Mouse (Mus musculus) limb, embryonic 11.5 days (tissue): Measurements from ENCODE around the gene Macrod1. TPM values are rescaled to one million over a fixed set of nuclear protein-coding genes. Genes with fewer than 3 reads are reported as not detected.

Source experiments
- ATAC-seq: fragments of 200-750 bp; cut with Nextera tagmentation; 2 replicates; pipeline ENCODE4 v1.8.0; 2017; ENCODE audit warnings: low read depth; ENCODE audit not compliant: insufficient number of reproducible peaks, low FRiP score, low TSS enrichment
- DNase-seq: peaks from one replicate; pipeline ENCODE4 v3.0.0-alpha.2; 2015; ENCODE audit warnings: low spot score
- H3K27ac ChIP-seq: fragments of 300-500 bp; sonication (generic); replicated peaks from 2 replicates; pipeline ENCODE4 v1.5.1; 2014; ENCODE audit warnings: low read depth, mild to moderate bottlenecking, low read length
- H3K27me3 ChIP-seq: fragments of 300-500 bp; sonication (generic); 2 replicates; pipeline ENCODE4 v1.6.1; 2014; ENCODE audit warnings: mild to moderate bottlenecking, low read length, mixed read lengths; ENCODE audit not compliant: control insufficient read depth, insufficient read depth
- H3K36me3 ChIP-seq: fragments of 300-500 bp; sonication (generic); 2 replicates; pipeline ENCODE4 v1.6.1; 2014; ENCODE audit warnings: mild to moderate bottlenecking, low read length, moderate library complexity, mixed read lengths; ENCODE audit not compliant: control insufficient read depth, insufficient read depth
- H3K4me1 ChIP-seq: fragments of 300-500 bp; sonication (generic); 2 replicates; pipeline ENCODE4 v1.6.1; 2014; ENCODE audit warnings: low read length, mixed read lengths; ENCODE audit not compliant: control insufficient read depth, insufficient read depth
- H3K4me2 ChIP-seq: fragments of 300-500 bp; sonication (generic); 2 replicates; pipeline ENCODE4 v1.6.1; 2014; ENCODE audit warnings: low read depth, mild to moderate bottlenecking, moderate library complexity; ENCODE audit not compliant: severe bottlenecking
- H3K4me3 ChIP-seq: fragments of 300-500 bp; sonication (generic); 2 replicates; pipeline ENCODE4 v1.5.1; 2014; ENCODE audit warnings: low read depth, low read length
- H3K9ac ChIP-seq: fragments of 300-500 bp; sonication (generic); 2 replicates; pipeline ENCODE4 v1.6.1; 2014; ENCODE audit warnings: mild to moderate bottlenecking, low read length
- H3K9me3 ChIP-seq: fragments of 300-500 bp; sonication (generic); 2 replicates; pipeline ENCODE4 v1.6.1; 2016; ENCODE audit warnings: low read length; ENCODE audit not compliant: control insufficient read depth
- WGBS: fragments of 180-500 bp; shearing (Covaris S2); extraction: QIAGEN DNeasy Blood & Tissue Kit; methylation state at CpG from one replicate; pipeline ENCODE4 v1.1.7; 2014; 5-methylcytosine and 5-hydroxymethylcytosine counted together
- polyA plus RNA-seq: library from polyadenylated mRNA; unstranded; fragments of >200 nt; fragmentation: Nextera tagmentation; extraction: Ambion mirVana; gene quantifications from 2 replicates; pipeline ENCODE4 v1.2.1, GENCODE M21; 2014

Gene Macrod1
- polyA plus RNA-seq, 1 experiment from 2014 or later = 4.1 TPM

GRCm38 (mm10) chr19:7126933-7127332 is 70.3 kb downstream of the Macrod1 start:
- Histone ChIP-seq H3K27me3 (0 out of 2 replicates have a peak, but pooled peaks cover 7% of the 10 kb centered on the region), H3K4me2 (no peak overlapping the region), H3K36me3 (no peaks in the 10 kb centered on the region), H3K9ac (no peak overlapping the region), H3K4me1 (peaks cover 11% of the 10 kb centered on the region), H3K9me3 (no peaks in the 10 kb centered on the region), H3K27ac (no peak overlapping the region), H3K4me3 (no peak overlapping the region)
- ATAC-seq (no peak), DNase-seq (no peak)
- WGBS = 84% methylated on average over 2 of the region's 2 CpGs

- Histone ChIP-seq H3K36me3 (no peaks in the 10 kb centered on the region), H3K4me1 (peaks cover 19% of the 10 kb centered on the region), H3K4me3 (no peak overlapping the region), H3K27ac (no peak overlapping the region), H3K9me3 (no peaks in the 10 kb centered on the region), H3K4me2 (no peak overlapping the region), H3K9ac (no peak overlapping the region), H3K27me3 (0 out of 2 replicates have a peak, but pooled peaks cover 7% of the 10 kb centered on the region)
- DNase-seq (no peak), ATAC-seq (no peak)
- WGBS = 52% methylated on average over 19 of the region's 19 CpGs
Measured at GRCm38 (mm10) chr19:7128551-7129475, 72.2 kb downstream of the Macrod1 start.

GRCm38 (mm10) chr19:7130317-7130716 is 73.7 kb downstream of the Macrod1 start:
- 0 out of 2 replicates have a peak, but pooled peaks cover 4% of the 10 kb centered on the region for H3K27me3 ChIP-seq
- ATAC-seq = no peak
- no peaks in the 10 kb centered on the region for H3K9me3 ChIP-seq
- H3K4me2 ChIP-seq = no peak overlapping the region
- 53% methylated on average over 11 of the region's 11 CpGs for WGBS
- no peak for DNase-seq
- H3K9ac ChIP-seq = no peak overlapping the region
- H3K4me3 ChIP-seq = no peak overlapping the region
- peaks cover 34% of the 10 kb centered on the region for H3K4me1 ChIP-seq
- no peak overlapping the region for H3K27ac ChIP-seq
- no peaks in the 10 kb centered on the region for H3K36me3 ChIP-seq

GRCm38 (mm10) chr19:7133436-7133835 is 76.8 kb downstream of the Macrod1 start:
- no peak overlapping the region for H3K4me2 ChIP-seq
- DNase-seq (no peak), ATAC-seq (no peak)
- H3K4me3 ChIP-seq = no peak overlapping the region
- no peaks in the 10 kb centered on the region for H3K9me3 ChIP-seq
- no peak overlapping the region for H3K9ac ChIP-seq
- no peaks in the 10 kb centered on the region for H3K36me3 ChIP-seq
- WGBS = 75% methylated on average over 9 of the region's 9 CpGs
- H3K27me3 ChIP-seq = peaks cover 15% of the 10 kb centered on the region
- H3K4me1 ChIP-seq = peaks cover 65% of the 10 kb centered on the region
- no peak overlapping the region for H3K27ac ChIP-seq

DNA sequence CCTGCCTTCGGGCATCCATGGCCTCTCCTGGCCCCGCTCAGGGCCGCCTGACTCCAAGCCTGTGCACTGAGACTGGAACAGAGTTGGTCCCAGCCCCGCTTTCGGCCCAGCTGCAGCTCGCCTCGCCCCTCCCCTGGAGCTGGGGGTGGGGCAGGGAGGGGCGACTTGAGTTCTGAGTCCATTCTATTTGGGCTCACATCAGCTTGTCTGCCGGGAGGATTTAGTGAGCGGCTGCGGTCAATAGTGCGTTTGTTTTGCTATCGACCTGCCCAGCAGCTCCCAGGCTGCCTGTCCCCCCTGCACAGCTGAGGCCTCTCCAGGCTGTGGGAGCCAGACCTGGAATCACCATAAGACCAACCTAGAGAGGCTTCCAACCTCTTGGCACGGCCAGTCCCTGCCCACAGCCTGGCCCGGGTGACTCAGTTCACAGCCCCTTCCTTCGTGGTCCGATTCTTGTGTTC is 78.1 kb downstream of the Macrod1 start:
- no peak for ATAC-seq
- Histone ChIP-seq H3K4me1 (peaks cover 71% of the 10 kb centered on the region), H3K9me3 (no peaks in the 10 kb centered on the region), H3K4me3 (no peak overlapping the region), H3K27me3 (peaks cover 12% of the 10 kb centered on the region), H3K4me2 (no peak overlapping the region), H3K9ac (no peak overlapping the region), H3K27ac (peak overlapping the region; percentile 68), H3K36me3 (no peaks in the 10 kb centered on the region)
- DNase-seq = peak; percentile 52
- WGBS = 24% methylated on average over 17 of the region's 17 CpGs

- DNase-seq = peak; percentile 53
- H3K27me3 ChIP-seq = peaks cover 12% of the 10 kb centered on the region
Measured at GRCm38 (mm10) chr19:7135525-7135924, 78.9 kb downstream of the Macrod1 start.

GRCm38 (mm10) chr19:7136016-7136415 is 79.4 kb downstream of the Macrod1 start:
- no peak overlapping the region for H3K4me3 ChIP-seq
- peak overlapping the region; percentile 27; the same call in 1 of the 2 replicates for H3K4me2 ChIP-seq
- H3K4me1 ChIP-seq = peaks cover 76% of the 10 kb centered on the region
- peak overlapping the region; percentile 52; the same call in 1 of the 2 replicates for H3K27ac ChIP-seq
- no peaks in the 10 kb centered on the region for H3K36me3 ChIP-seq
- no peaks in the 10 kb centered on the region for H3K9me3 ChIP-seq
- ATAC-seq = no peak
- H3K9ac ChIP-seq = peak overlapping the region; percentile 30; the same call in 1 of the 2 replicates
- peaks cover 12% of the 10 kb centered on the region for H3K27me3 ChIP-seq
- WGBS = 8% methylated on average over 9 of the region's 9 CpGs
- peak; percentile 59 for DNase-seq

More at GRCm38 (mm10) chr19:7135525-7135924, 78.9 kb downstream of the Macrod1 start:
- Histone ChIP-seq H3K27ac (peak overlapping the region; percentile 68), H3K9me3 (no peaks in the 10 kb centered on the region), H3K4me1 (peaks cover 78% of the 10 kb centered on the region), H3K9ac (peak overlapping the region; percentile 12; the same call in 1 of the 2 replicates), H3K4me3 (no peak overlapping the region), H3K36me3 (no peaks in the 10 kb centered on the region), H3K4me2 (peak overlapping the region; percentile 27; the same call in 1 of the 2 replicates)
- WGBS = 5% methylated on average over 9 of the region's 9 CpGs
- ATAC-seq = 0 out of 2 replicates have a peak, but pooled peaks have one; percentile 33

DNA sequence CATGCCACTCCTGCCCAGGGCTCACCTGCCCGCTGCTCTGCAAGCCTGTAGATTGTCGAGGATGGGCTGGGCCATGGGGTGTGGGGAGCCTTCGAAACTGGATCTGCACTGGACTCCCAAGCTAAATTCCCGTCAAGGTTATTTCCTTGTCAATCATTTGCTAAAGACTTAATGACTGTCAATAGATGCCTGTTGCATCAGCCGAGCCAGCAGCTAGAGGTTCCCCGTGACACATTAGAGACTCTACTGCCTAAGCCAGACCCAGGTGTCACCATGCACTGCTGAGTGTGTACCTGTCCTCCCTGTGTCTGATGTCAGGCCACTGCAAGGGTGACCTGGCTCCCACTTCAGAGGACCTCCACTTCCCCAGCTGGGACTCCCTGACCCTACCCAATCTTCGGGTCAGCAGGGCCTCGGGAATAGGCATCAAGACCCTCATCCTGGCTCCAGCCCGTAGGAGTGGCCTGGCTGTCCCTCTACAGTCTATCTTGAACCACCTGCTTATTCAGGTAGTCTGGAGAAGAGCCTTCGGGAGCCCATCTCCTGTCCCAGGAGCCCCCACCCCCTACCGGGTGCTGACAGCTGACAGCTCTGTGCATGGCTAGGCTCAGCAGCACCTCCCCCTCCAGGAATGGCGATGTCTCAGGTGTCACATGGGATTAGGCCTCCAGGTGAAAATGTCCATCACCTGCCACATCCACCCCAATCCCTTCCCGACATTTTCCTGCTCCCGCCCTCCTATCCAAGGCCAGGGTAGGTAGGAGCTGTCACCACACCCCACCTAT is 80.3 kb downstream of the Macrod1 start:
- H3K27me3 ChIP-seq = peaks cover 12% of the 10 kb centered on the region
- peak overlapping the region; percentile 52; the same call in 1 of the 2 replicates for H3K27ac ChIP-seq
- H3K9ac ChIP-seq = peak overlapping the region; percentile 22; the same call in 1 of the 2 replicates
- H3K4me2 ChIP-seq = no peak overlapping the region; the same call in 1 of the 2 replicates
- H3K4me3 ChIP-seq = no peak overlapping the region
- H3K9me3 ChIP-seq = no peaks in the 10 kb centered on the region
- peaks cover 76% of the 10 kb centered on the region for H3K4me1 ChIP-seq
- WGBS = 25% methylated on average over 14 of the region's 14 CpGs
- ATAC-seq (no peak), DNase-seq (no peak)
- no peaks in the 10 kb centered on the region for H3K36me3 ChIP-seq
